Mouse (Mus musculus): ENCODE results near the gene Hspbp1. TPM values are rescaled to one million over a fixed set of nuclear protein-coding genes. Genes with fewer than 3 reads are reported as not detected.

Hspbp1 gene
- polyA plus RNA-seq (2012; rRNA removed) = 36.6 and 39.4 TPM in 2 replicates

- peak; percentile 99 for DNase-seq
- H3K4me1 ChIP-seq (ENCODE audit: control insufficient read depth, insufficient read depth, low read length) = no peaks in the 10 kb centered on the region; the same call in 1 of the 2 replicates
- peak within 1 kb of the TSS; percentile 14; the same call in 1 of the 2 replicates for H3K27ac ChIP-seq (ENCODE audit: insufficient read depth, low read depth, low read length)
- peak; percentile 27 for TF ChIP-seq POLR2A (IDR thresholded peaks at IDR 0.05; ENCODE audit: low read depth, low read length)
- TF ChIP-seq CTCF (conservative IDR thresholded peaks at IDR 0.05; ENCODE audit: insufficient read depth, insufficient read length, low read depth, low read length) = no peak
- no peaks in the 10 kb centered on the region for H3K36me3 ChIP-seq (ENCODE audit: control insufficient read depth, insufficient read depth, low read length)
- no peaks in the 10 kb centered on the region for H3K27me3 ChIP-seq (replicated peaks; ENCODE audit: control insufficient read depth, insufficient read depth, low read length)
- peak within 1 kb of the TSS; percentile 70 for H3K4me3 ChIP-seq (ENCODE audit: insufficient read depth, low read depth, low read length)
- under 1% methylated on average over 32 of the region's 32 CpGs for WGBS
These were observed at the start of gene Hspbp1 for GRCm38 (mm10) chr7:4684632-4685417. TSS of gene Hspbp1 (minus strand) at chr7:4685068.

GRCm38 (mm10) chr7:4732968-4733392, 48.1 kb upstream of the Hspbp1 start:
- H3K4me1 ChIP-seq (ENCODE audit: control insufficient read depth, insufficient read depth, low read length) = peaks cover 18% of the 10 kb centered on the region; the same call in 1 of the 2 replicates
- DNase-seq = peak; percentile 74
- H3K4me3 ChIP-seq (ENCODE audit: insufficient read depth, low read depth, low read length) = no peak overlapping the region
- H3K36me3 ChIP-seq (ENCODE audit: control insufficient read depth, insufficient read depth, low read length) = no peaks in the 10 kb centered on the region
- H3K27ac ChIP-seq (ENCODE audit: insufficient read depth, low read depth, low read length) = no peak overlapping the region
- no peaks in the 10 kb centered on the region for H3K27me3 ChIP-seq (replicated peaks; ENCODE audit: control insufficient read depth, insufficient read depth, low read length)
- no peak for TF ChIP-seq CTCF (conservative IDR thresholded peaks at IDR 0.05; ENCODE audit: insufficient read depth, insufficient read length, low read depth, low read length)
- TF ChIP-seq POLR2A (IDR thresholded peaks at IDR 0.05; ENCODE audit: low read depth, low read length) = no peak
- WGBS = 37% methylated on average over 6 of the region's 6 CpGs

GRCm38 (mm10) chr7:4731090-4731489, 46.2 kb upstream of the Hspbp1 start:
- Histone ChIP-seq H3K36me3 (ENCODE audit: control insufficient read depth, insufficient read depth, low read length) (no peaks in the 10 kb centered on the region), H3K4me3 (ENCODE audit: insufficient read depth, low read depth, low read length) (no peak overlapping the region), H3K4me1 (ENCODE audit: control insufficient read depth, insufficient read depth, low read length) (peaks cover 13% of the 10 kb centered on the region; the same call in 1 of the 2 replicates), H3K27me3 (replicated peaks; ENCODE audit: control insufficient read depth, insufficient read depth, low read length) (no peaks in the 10 kb centered on the region), H3K27ac (ENCODE audit: insufficient read depth, low read depth, low read length) (no peak overlapping the region)
- 82% methylated on average over 5 of the region's 5 CpGs for WGBS
- TF ChIP-seq CTCF (conservative IDR thresholded peaks at IDR 0.05; ENCODE audit: insufficient read depth, insufficient read length, low read depth, low read length) (no peak), POLR2A (IDR thresholded peaks at IDR 0.05; ENCODE audit: low read depth, low read length) (no peak)
- DNase-seq = no peak

GRCm38 (mm10) chr7:4725169-4725568, 40.3 kb upstream of the Hspbp1 start, which contains the start of gene Tmem150b:
TSS of gene Tmem150b (minus strand) at chr7:4725249.
- Histone ChIP-seq H3K4me3 (ENCODE audit: insufficient read depth, low read depth, low read length) (no peak within 1 kb of the TSS), H3K36me3 (ENCODE audit: control insufficient read depth, insufficient read depth, low read length) (no peaks in the 10 kb centered on the region), H3K4me1 (ENCODE audit: control insufficient read depth, insufficient read depth, low read length) (no peaks in the 10 kb centered on the region), H3K27me3 (replicated peaks; ENCODE audit: control insufficient read depth, insufficient read depth, low read length) (no peaks in the 10 kb centered on the region), H3K27ac (ENCODE audit: insufficient read depth, low read depth, low read length) (no peak within 1 kb of the TSS)
- no peak for DNase-seq
- no peak for TF ChIP-seq CTCF (conservative IDR thresholded peaks at IDR 0.05; ENCODE audit: insufficient read depth, insufficient read length, low read depth, low read length)
- TF ChIP-seq POLR2A (IDR thresholded peaks at IDR 0.05; ENCODE audit: low read depth, low read length) = no peak
- 68% methylated on average over 7 of the region's 7 CpGs for WGBS

GRCm38 (mm10) chr7:4724359-4724758, 39.5 kb upstream of the Hspbp1 start:
- TF ChIP-seq CTCF (conservative IDR thresholded peaks at IDR 0.05; ENCODE audit: insufficient read depth, insufficient read length, low read depth, low read length) = no peak

GRCm38 (mm10) chr7:4723508-4723907, 38.6 kb upstream of the Hspbp1 start:
- 37% methylated on average over 12 of the region's 12 CpGs for WGBS
- TF ChIP-seq POLR2A (IDR thresholded peaks at IDR 0.05; ENCODE audit: low read depth, low read length) = no peak
- TF ChIP-seq CTCF (conservative IDR thresholded peaks at IDR 0.05; ENCODE audit: insufficient read depth, insufficient read length, low read depth, low read length) = no peak
- Histone ChIP-seq H3K27ac (ENCODE audit: insufficient read depth, low read depth, low read length) (no peak overlapping the region), H3K4me1 (ENCODE audit: control insufficient read depth, insufficient read depth, low read length) (no peaks in the 10 kb centered on the region), H3K4me3 (ENCODE audit: insufficient read depth, low read depth, low read length) (peak overlapping the region; percentile 47), H3K27me3 (replicated peaks; ENCODE audit: control insufficient read depth, insufficient read depth, low read length) (no peaks in the 10 kb centered on the region), H3K36me3 (ENCODE audit: control insufficient read depth, insufficient read depth, low read length) (no peaks in the 10 kb centered on the region)
- DNase-seq = peak; percentile 24

More at GRCm38 (mm10) chr7:4724359-4724758, 39.5 kb upstream of the Hspbp1 start:
- peak; percentile 10 for DNase-seq
- Histone ChIP-seq H3K27me3 (replicated peaks; ENCODE audit: control insufficient read depth, insufficient read depth, low read length) (no peaks in the 10 kb centered on the region), H3K4me1 (ENCODE audit: control insufficient read depth, insufficient read depth, low read length) (no peaks in the 10 kb centered on the region), H3K27ac (ENCODE audit: insufficient read depth, low read depth, low read length) (no peak overlapping the region), H3K36me3 (ENCODE audit: control insufficient read depth, insufficient read depth, low read length) (no peaks in the 10 kb centered on the region), H3K4me3 (ENCODE audit: insufficient read depth, low read depth, low read length) (no peak overlapping the region)
- 18% methylated on average over 3 of the region's 3 CpGs for WGBS

- WGBS = 91% methylated on average over 3 of the region's 3 CpGs
- no peak overlapping the region for H3K27ac ChIP-seq (ENCODE audit: insufficient read depth, low read depth, low read length)
- TF ChIP-seq CTCF (conservative IDR thresholded peaks at IDR 0.05; ENCODE audit: insufficient read depth, insufficient read length, low read depth, low read length) (no peak), POLR2A (IDR thresholded peaks at IDR 0.05; ENCODE audit: low read depth, low read length) (no peak)
- no peak overlapping the region for H3K4me3 ChIP-seq (ENCODE audit: insufficient read depth, low read depth, low read length)
- no peak for DNase-seq
- H3K4me1 ChIP-seq (ENCODE audit: control insufficient read depth, insufficient read depth, low read length) = no peaks in the 10 kb centered on the region
- no peaks in the 10 kb centered on the region for H3K36me3 ChIP-seq (ENCODE audit: control insufficient read depth, insufficient read depth, low read length)
- H3K27me3 ChIP-seq (replicated peaks; ENCODE audit: control insufficient read depth, insufficient read depth, low read length) = no peaks in the 10 kb centered on the region
These were observed 34.4 kb upstream of the Hspbp1 start for GRCm38 (mm10) chr7:4719276-4719675.

Data from kidney, adult 2 months (tissue).